Mouse (Mus musculus) layer of hippocampus, postnatal 36 days (tissue): ENCODE data around the gene Ttll5. TPM values are rescaled to one million over a fixed set of nuclear protein-coding genes. Genes with fewer than 3 reads are reported as not detected.

ENCODE experiments used
- DNase-seq, 2 experiments: peaks; one replicate each; pipeline ENCODE4 v3.0.0; 2022
- total RNA-seq, 2 experiments: library from RNA; stranded (reverse); gene quantifications; 2 replicates each; pipeline ENCODE4 v1.2.3; 2021

The Ttll5 gene
- 10 to 100 TPM; 48.0 to 58.4 TPM for total RNA-seq

GRCm38 (mm10) chr12:85824438-85825264 lies at the start of gene Ttll5, which contains the start of gene Erg28:
TSS of gene Ttll5 (plus strand) at chr12:85824659.
TSS of gene Erg28 (minus strand) at chr12:85824550.
- peak; percentile 97 for DNase-seq

- DNase-seq = no peak
Observed at GRCm38 (mm10) chr12:85778962-85779361, 45.5 kb upstream of the Ttll5 start.

GRCm38 (mm10) chr12:85779707-85780106 lies 44.8 kb upstream of the Ttll5 start:
- no peak for DNase-seq

GRCm38 (mm10) chr12:85781606-85782005 lies 42.9 kb upstream of the Ttll5 start:
- DNase-seq = no peak

- DNase-seq = no peak
Observed at GRCm38 (mm10) chr12:85784916-85785815, 39.3 kb upstream of the Ttll5 start.

GRCm38 (mm10) chr12:85792158-85792557 lies 32.3 kb upstream of the Ttll5 start:
- DNase-seq = no peak

GRCm38 (mm10) chr12:85792821-85793346 lies 31.6 kb upstream of the Ttll5 start:
- peak; percentile 30 to 45 for DNase-seq

- DNase-seq = no peak
Observed at GRCm38 (mm10) chr12:85794094-85794493, 30.4 kb upstream of the Ttll5 start.

- DNase-seq = no peak
Observed at GRCm38 (mm10) chr12:85795551-85795950, 28.9 kb upstream of the Ttll5 start.

GRCm38 (mm10) chr12:85800031-85800430 lies 24.4 kb upstream of the Ttll5 start:
- DNase-seq = peak in 1 of 2 experiments; percentile 29

- no peak for DNase-seq
Observed at GRCm38 (mm10) chr12:85809726-85810125, 14.7 kb upstream of the Ttll5 start.

GRCm38 (mm10) chr12:85810959-85811358 lies 13.5 kb upstream of the Ttll5 start:
- DNase-seq = no peak

- DNase-seq = no peak
Observed at GRCm38 (mm10) chr12:85811676-85812075, 12.8 kb upstream of the Ttll5 start.

- no peak for DNase-seq
Observed at GRCm38 (mm10) chr12:85813599-85813998, 10.9 kb upstream of the Ttll5 start.

- DNase-seq = no peak
Observed at GRCm38 (mm10) chr12:85822051-85822450, 2.4 kb upstream of the Ttll5 start.

- DNase-seq = no peak
Observed at GRCm38 (mm10) chr12:85825361-85825760, 902 bp downstream of the Ttll5 start.

- DNase-seq = no peak
Observed at GRCm38 (mm10) chr12:85825822-85826221, 1.4 kb downstream of the Ttll5 start.

GRCm38 (mm10) chr12:85828856-85829255 lies 4.4 kb downstream of the Ttll5 start:
- no peak for DNase-seq

- no peak for DNase-seq
Observed at GRCm38 (mm10) chr12:85829866-85830265, 5.4 kb downstream of the Ttll5 start.

GRCm38 (mm10) chr12:85830691-85831090 lies 6.2 kb downstream of the Ttll5 start:
- DNase-seq = peak; percentile 13 to 20

GRCm38 (mm10) chr12:85834543-85834942 lies 10.1 kb downstream of the Ttll5 start:
- no peak for DNase-seq

- DNase-seq = no peak
Observed at GRCm38 (mm10) chr12:85837765-85838164, 13.3 kb downstream of the Ttll5 start.
